Mouse (Mus musculus) layer of hippocampus, postnatal 10 days (tissue): ENCODE measurements around the gene Sap25. TPM values are rescaled to one million over a fixed set of nuclear protein-coding genes. Genes with fewer than 3 reads are reported as not detected.

Source experiments
- DNase-seq, 2 experiments: peaks; one replicate each; pipeline ENCODE4 v3.0.0; 2021; ENCODE audit warnings: low spot score in 2 of 2
- total RNA-seq, 2 experiments: library from RNA; stranded (reverse); gene quantifications; 2 replicates each; pipeline ENCODE4 v1.2.3; 2021

The Sap25 gene
- total RNA-seq, 2 experiments from 2014 or later = 5.0 to 7.5 TPM

GRCm38 (mm10) chr5:137627991-137628390 is 13.1 kb upstream of the Sap25 start:
- no peak for DNase-seq

- DNase-seq = peak; percentile 96 to 97
Measured at GRCm38 (mm10) chr5:137628498-137629305, 12.4 kb upstream of the Sap25 start, which contains the start of the genes Fbxo24, Lrch4 and Gm20605. TSS of gene Fbxo24 (minus strand) at chr5:137629002. TSS of gene Lrch4 (plus strand) at chr5:137629121. TSS of gene Gm20605 (plus strand) at chr5:137629175.

- no peak for DNase-seq
Measured at GRCm38 (mm10) chr5:137629306-137629721, 11.8 kb upstream of the Sap25 start.

GRCm38 (mm10) chr5:137629906-137630545 is 11.1 kb upstream of the Sap25 start:
- no peak for DNase-seq

- no peak for DNase-seq
Measured at GRCm38 (mm10) chr5:137630602-137631001, 10.5 kb upstream of the Sap25 start.

GRCm38 (mm10) chr5:137631171-137631570 is 10.0 kb upstream of the Sap25 start:
- DNase-seq = no peak

- DNase-seq = no peak
Measured at GRCm38 (mm10) chr5:137631591-137631990, 9.5 kb upstream of the Sap25 start.

- DNase-seq = no peak
Measured at GRCm38 (mm10) chr5:137633397-137634084, 7.6 kb upstream of the Sap25 start.

- DNase-seq = no peak
Measured at GRCm38 (mm10) chr5:137639472-137639871, 1.7 kb upstream of the Sap25 start.

- DNase-seq = no peak
Measured at GRCm38 (mm10) chr5:137642886-137643285, 1.8 kb downstream of the Sap25 start.

- DNase-seq = no peak
Measured at GRCm38 (mm10) chr5:137644484-137644883, 3.4 kb downstream of the Sap25 start.

GRCm38 (mm10) chr5:137645091-137645651 is 4.0 kb downstream of the Sap25 start:
- no peak for DNase-seq

GRCm38 (mm10) chr5:137645652-137646091 is 4.5 kb downstream of the Sap25 start, which contains the start of gene Irs3:
TSS of gene Irs3 (minus strand) at chr5:137645714.
- no peak for DNase-seq

GRCm38 (mm10) chr5:137647827-137648601 is 6.9 kb downstream of the Sap25 start:
- no peak for DNase-seq

GRCm38 (mm10) chr5:137649251-137649650 is 8.1 kb downstream of the Sap25 start:
- DNase-seq = no peak

- no peak for DNase-seq
Measured at GRCm38 (mm10) chr5:137649669-137650571, 8.8 kb downstream of the Sap25 start.

- DNase-seq = peak; percentile 51 to 67
Measured at GRCm38 (mm10) chr5:137652474-137652873, 11.3 kb downstream of the Sap25 start.

- no peak for DNase-seq
Measured at GRCm38 (mm10) chr5:137653366-137653765, 12.2 kb downstream of the Sap25 start.

GRCm38 (mm10) chr5:137654746-137655145 is 13.6 kb downstream of the Sap25 start:
- no peak for DNase-seq
